27 mouse cellular contexts compared by ENCODE assay signal in the genomic region with DNA sequence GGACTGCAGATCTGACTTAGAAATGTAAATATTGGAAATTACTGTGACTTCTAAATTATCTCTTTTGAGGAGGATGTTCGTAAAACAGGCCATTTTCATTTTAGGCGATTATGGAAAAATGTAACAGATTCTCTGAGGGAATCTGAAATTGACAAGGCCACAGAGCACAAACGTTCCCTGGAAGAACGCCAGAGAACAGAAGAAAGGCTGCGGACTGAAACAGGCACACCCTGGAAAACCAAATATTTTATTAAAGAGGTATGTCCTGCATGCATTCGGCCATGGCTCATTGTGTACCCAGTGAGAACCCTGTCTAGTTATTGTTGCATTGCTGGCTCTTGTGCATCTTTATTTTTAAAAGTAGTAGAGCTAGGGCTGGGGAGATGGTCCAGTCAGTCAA. TPM values are rescaled to one million over a fixed set of nuclear protein-coding genes. Genes with fewer than 3 reads are reported as not detected.
DNase-seq lines count a peak whose midpoint lies in the region; ATAC-seq and TF ChIP-seq lines count a peak whose summit lies in the region.
"Had no signal": no experiment of that assay in that cellular context is flagged by ENCODE, and none has a peak within 500 bp of the region (broad histone marks: within the 10 kb centered on the region; RNA-seq: fewer than 3 reads in every experiment).

No protein-coding gene starts in this region.

- H3K4me3 ChIP-seq in lung, embryonic 14.5 days (ENCODE audit: low read depth, low read length): no peak overlapping the region
- no peak overlapping the region for H3K4me3 ChIP-seq in stomach, postnatal 0 days (ENCODE audit: low read depth, low read length)
- H3K4me3 ChIP-seq: hindbrain, embryonic 13.5 days; kidney, embryonic 15.5 days; limb, embryonic 13.5 days; midbrain, embryonic 12.5 days; neural tube, embryonic 13.5 days had no signal

- no peak overlapping the region for H3K4me2 ChIP-seq in lung, embryonic 14.5 days
- no peak overlapping the region for H3K4me2 ChIP-seq in stomach, postnatal 0 days (replicated peaks; ENCODE audit: low read depth)
- H3K4me2 ChIP-seq: heart, embryonic 11.5 days; hindbrain, embryonic 13.5 days; kidney, embryonic 15.5 days; limb, embryonic 13.5 days; liver, embryonic 11.5 days; midbrain, embryonic 12.5 days; neural tube, embryonic 13.5 days had no signal

- WGBS in lung, embryonic 14.5 days: 63% methylated on average over 6 of the region's 6 CpGs
- 35% methylated on average over 6 of the region's 6 CpGs for WGBS in stomach, postnatal 0 days

- no peak for TF ChIP-seq EP300 in stomach, postnatal 0 days (optimal IDR thresholded peaks at IDR 0.05)

- no peak for ATAC-seq in lung, embryonic 14.5 days (ENCODE audit: insufficient read depth)
- ATAC-seq in stomach, postnatal 0 days (ENCODE audit: low FRiP score, low TSS enrichment): no peak
- no peak for ATAC-seq in megakaryocyte-erythroid progenitor cell, adult 5-6 weeks (replicated peaks; ENCODE audit: low FRiP score, low TSS enrichment, poor library complexity, severe bottlenecking)
- ATAC-seq: forebrain, embryonic 14.5 days; inflammation-experienced regulatory T-cells, adult 6 months; lung, postnatal 0 days; Patski had no signal

- no peaks in the 10 kb centered on the region for H3K27me3 ChIP-seq in lung, embryonic 14.5 days (ENCODE audit: insufficient read depth, low read length)
- no peaks in the 10 kb centered on the region for H3K27me3 ChIP-seq in stomach, postnatal 0 days (ENCODE audit: control insufficient read depth, insufficient read depth, low read length)
- H3K27me3 ChIP-seq: hindbrain, embryonic 13.5 days; kidney, embryonic 15.5 days; limb, embryonic 13.5 days; midbrain, embryonic 12.5 days; neural tube, embryonic 13.5 days; Patski had no signal

- peak; percentile 30 for DNase-seq in adrenal gland, postnatal 10 days
- no peak for DNase-seq in adrenal gland, postnatal 25 days
- DNase-seq in lung, embryonic 14.5 days: peak; percentile 15
- DNase-seq in lung, postnatal 14 days: no peak
- peak; percentile 8 for DNase-seq in brain, embryonic 14.5 days (ENCODE audit: low read depth)
- no peak for DNase-seq in stomach, postnatal 0 days (ENCODE audit: low spot score)
- DNase-seq: cerebellum, adult 18-20 months; cerebellum, postnatal 10 days; gastrocnemius, postnatal 25 days; heart, adult 18-20 months; heart, postnatal 4 days; kidney, adult 11 months; kidney, postnatal 25 days; thymus, adult 2 months; thymus, postnatal 36 days had no signal

- no peak for TF ChIP-seq CTCF in lung, embryonic 14.5 days (IDR thresholded peaks at IDR 0.05; ENCODE audit: low read depth)
- no peak for TF ChIP-seq CTCF in brain, embryonic 14.5 days (IDR thresholded peaks at IDR 0.05; ENCODE audit: borderline replicate concordance, extremely low read depth, insufficient read depth, insufficient read length)
- TF ChIP-seq CTCF in stomach, postnatal 0 days (IDR thresholded peaks at IDR 0.05; ENCODE audit: low read depth): no peak

- no peak overlapping the region for H3K27ac ChIP-seq in lung, embryonic 14.5 days (ENCODE audit: low read depth)
- H3K27ac ChIP-seq in stomach, postnatal 0 days (replicated peaks): 0 out of 2 replicates have a peak overlapping the region, but pooled peaks have one; percentile 24
- H3K27ac ChIP-seq: hindbrain, embryonic 13.5 days; kidney, embryonic 15.5 days; limb, embryonic 13.5 days; midbrain, embryonic 12.5 days; neural tube, embryonic 13.5 days had no signal

- H3K9ac ChIP-seq in lung, embryonic 14.5 days: no peak overlapping the region
- no peak overlapping the region for H3K9ac ChIP-seq in stomach, postnatal 0 days (ENCODE audit: low read length)
- H3K9ac ChIP-seq: hindbrain, embryonic 13.5 days; kidney, embryonic 15.5 days; limb, embryonic 13.5 days; midbrain, embryonic 12.5 days; neural tube, embryonic 13.5 days had no signal

- H3K4me1 ChIP-seq in lung, embryonic 14.5 days (ENCODE audit: insufficient read depth): no peaks in the 10 kb centered on the region
- no peaks in the 10 kb centered on the region for H3K4me1 ChIP-seq in stomach, postnatal 0 days (replicated peaks; ENCODE audit: control insufficient read depth, insufficient read depth)
- H3K4me1 ChIP-seq: midbrain, embryonic 12.5 days; neural tube, embryonic 13.5 days had no signal

- H3K9me3 ChIP-seq in lung, embryonic 14.5 days (ENCODE audit: low read depth, low read length): no peaks in the 10 kb centered on the region
- H3K9me3 ChIP-seq in stomach, postnatal 0 days (ENCODE audit: control insufficient read depth, low read length): no peaks in the 10 kb centered on the region
- H3K9me3 ChIP-seq: hindbrain, embryonic 13.5 days; kidney, embryonic 15.5 days; limb, embryonic 13.5 days; midbrain, embryonic 12.5 days; neural tube, embryonic 13.5 days had no signal

- no peak for TF ChIP-seq POLR2A in brain, embryonic 14.5 days (IDR thresholded peaks at IDR 0.05; ENCODE audit: borderline replicate concordance, extremely low read depth, insufficient read depth, insufficient read length, poor library complexity, severe bottlenecking)

- peaks cover 78% of the 10 kb centered on the region for H3K36me3 ChIP-seq in lung, embryonic 14.5 days (ENCODE audit: insufficient read depth)
- H3K36me3 ChIP-seq in stomach, postnatal 0 days (ENCODE audit: control insufficient read depth, insufficient read depth, low read length): peaks cover 18% of the 10 kb centered on the region

RNA-seq across cellular contexts. Expression of a gene that starts 15.1 kb away (rescaled TPM):
- 10 to 100 TPM; 50.2 to 53.0 TPM for total RNA-seq in adrenal gland, postnatal 10 days (2021)
- 41.3 and 53.2 TPM in 2 replicates for total RNA-seq in adrenal gland, postnatal 25 days (2021)
- 110 and 113 TPM in 2 replicates for polyA plus RNA-seq in lung, embryonic 14.5 days (2014; fragmentation: Nextera tagmentation; extraction: Ambion mirVana)
- 25.9 and 40.3 TPM in 2 replicates for polyA plus RNA-seq in brain, embryonic 14.5 days (2012; rRNA removed)
- polyA plus RNA-seq in stomach, postnatal 0 days (2015; fragmentation: Nextera tagmentation; extraction: Ambion mirVana): 59.3 and 59.7 TPM in 2 replicates
- total RNA-seq in megakaryocyte-erythroid progenitor cell, adult 5-6 weeks (2014; fragmentation: Nextera tagmentation): 24.0 and 36.4 TPM in 2 replicates
- total RNA-seq in megakaryocyte-erythroid progenitor cell, adult 5-6 weeks (2017): 47.9 and 56.7 TPM in 2 replicates

RNA-seq across cellular contexts. Expression of a gene that starts 51.3 kb away (rescaled TPM):
- 10 to 100 TPM; 43.8 to 57.3 TPM for total RNA-seq in adrenal gland, postnatal 10 days (2021)
- total RNA-seq in adrenal gland, postnatal 25 days (2021): 40.1 and 42.8 TPM in 2 replicates
- 20.6 and 25.2 TPM in 2 replicates for polyA plus RNA-seq in lung, embryonic 14.5 days (2014; fragmentation: Nextera tagmentation; extraction: Ambion mirVana)
- 15.5 and 19.7 TPM in 2 replicates for polyA plus RNA-seq in brain, embryonic 14.5 days (2012; rRNA removed)
- 8.1 and 9.0 TPM in 2 replicates for polyA plus RNA-seq in stomach, postnatal 0 days (2015; fragmentation: Nextera tagmentation; extraction: Ambion mirVana)
- 7.4 and 10.7 TPM in 2 replicates for total RNA-seq in megakaryocyte-erythroid progenitor cell, adult 5-6 weeks (2014; fragmentation: Nextera tagmentation)
- total RNA-seq in megakaryocyte-erythroid progenitor cell, adult 5-6 weeks (2017): 10.9 and 12.5 TPM in 2 replicates

Comparison
In these comparisons a context has a peak if more than half of its experiments do, and no peak if none do; other contexts are left out.
1. DNase-seq: peak in adrenal gland, postnatal 10 days (single experiment), lung, embryonic 14.5 days (single experiment) and brain, embryonic 14.5 days (single experiment); none in adrenal gland, postnatal 25 days (single experiment), lung, postnatal 14 days (single experiment) and stomach, postnatal 0 days (single experiment).